Mouse (Mus musculus): ENCODE data around the gene Sntg2. TPM values are rescaled to one million over a fixed set of nuclear protein-coding genes. Genes with fewer than 3 reads are reported as not detected.

Sntg2 gene
- total and polyA plus RNA-seq, 3 experiments, result 0.29 to 0.55 (median 0.48) TPM

GRCm38 (mm10) chr12:30313021-30313420 lies 60.2 kb downstream of the Sntg2 start:
- Histone ChIP-seq H3K79me2 (replicated peaks; ENCODE audit: control insufficient read depth, insufficient read depth, low read length) (no peaks in the 10 kb centered on the region), H3K27ac (no peak overlapping the region), H3K4me3 (no peak overlapping the region), H3K9ac (ENCODE audit: low read depth, low read length) (no peak overlapping the region), H3K4me1 (ENCODE audit: control insufficient read depth, insufficient read depth, low read length) (no peaks in the 10 kb centered on the region), H3K27me3 (ENCODE audit: control insufficient read depth, insufficient read depth, low read length) (no peaks in the 10 kb centered on the region), H3K36me3 (ENCODE audit: control insufficient read depth, insufficient read depth, low read length) (no peaks in the 10 kb centered on the region)
- TF ChIP-seq POLR2A (IDR thresholded peaks at IDR 0.05; ENCODE audit: insufficient read depth, low read depth, low read length) (no peak), EP300 (IDR thresholded peaks at IDR 0.05; ENCODE audit: insufficient read depth, low read depth, low read length) (no peak), CTCF (IDR thresholded peaks at IDR 0.05) (no peak)
- intact Hi-C loops (cut with DNase I), result no loop called here
- DNase-seq, result no peak

- no peak overlapping the region for H3K9ac ChIP-seq (ENCODE audit: low read depth, low read length)
- no peaks in the 10 kb centered on the region for H3K79me2 ChIP-seq (replicated peaks; ENCODE audit: control insufficient read depth, insufficient read depth, low read length)
- H3K4me3 ChIP-seq, result no peak overlapping the region
- intact Hi-C loops (cut with DNase I), result no loop called here
- 34% methylated on average over 5 of the region's 5 CpGs for WGBS
- DNase-seq, result no peak
- H3K36me3 ChIP-seq (ENCODE audit: control insufficient read depth, insufficient read depth, low read length), result no peaks in the 10 kb centered on the region
- no peaks in the 10 kb centered on the region for H3K4me1 ChIP-seq (ENCODE audit: control insufficient read depth, insufficient read depth, low read length)
- no peaks in the 10 kb centered on the region for H3K27me3 ChIP-seq (ENCODE audit: control insufficient read depth, insufficient read depth, low read length)
- TF ChIP-seq CTCF (IDR thresholded peaks at IDR 0.05), result no peak
- TF ChIP-seq EP300 (IDR thresholded peaks at IDR 0.05; ENCODE audit: insufficient read depth, low read depth, low read length), result no peak
- no peak for TF ChIP-seq POLR2A (IDR thresholded peaks at IDR 0.05; ENCODE audit: insufficient read depth, low read depth, low read length)
- H3K27ac ChIP-seq, result no peak overlapping the region
Observed at GRCm38 (mm10) chr12:30308197-30308939, 64.8 kb downstream of the Sntg2 start.

DNA sequence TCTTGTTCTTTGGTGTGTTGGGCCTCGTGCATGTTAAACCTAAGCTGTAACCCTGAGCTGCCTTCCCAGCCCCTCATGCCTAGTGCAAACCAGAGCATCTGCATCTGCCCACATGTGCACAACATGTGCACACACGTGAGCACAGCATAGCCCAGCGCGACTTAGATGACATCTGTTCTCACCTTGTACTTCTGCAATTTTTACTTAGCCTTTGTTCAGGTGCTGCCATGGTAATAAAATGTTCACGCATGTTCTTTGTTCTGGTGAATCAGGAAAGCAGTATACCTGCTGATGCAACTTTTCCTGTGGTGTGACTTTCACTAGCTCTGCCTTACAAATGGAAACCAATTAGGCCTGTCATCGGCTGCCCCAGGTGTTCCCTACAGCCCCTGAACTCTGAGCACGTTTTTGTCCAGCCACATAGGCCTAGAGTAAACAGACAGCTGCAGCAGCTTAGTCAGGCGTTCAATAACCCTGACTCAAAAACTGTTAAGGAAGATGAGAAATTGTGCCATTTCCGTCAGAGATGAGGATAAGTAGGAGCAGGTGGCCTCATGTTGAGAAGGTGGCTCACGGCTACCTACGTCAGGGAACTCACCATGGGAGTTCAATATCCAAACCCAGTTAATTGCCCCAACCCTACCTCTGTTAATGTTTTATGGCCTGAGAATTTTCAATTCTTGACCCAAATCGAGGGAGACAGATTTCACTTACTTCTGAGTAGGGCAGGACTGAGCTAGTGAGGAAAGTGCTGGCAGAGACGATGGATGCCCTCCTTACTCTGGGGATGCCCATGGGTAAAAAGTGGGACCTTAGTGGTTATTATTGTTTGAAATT lies 80.2 kb downstream of the Sntg2 start:
- no peak for DNase-seq
- no peaks in the 10 kb centered on the region for H3K4me1 ChIP-seq (ENCODE audit: control insufficient read depth, insufficient read depth, low read length)
- H3K4me3 ChIP-seq, result no peak overlapping the region
- H3K36me3 ChIP-seq (ENCODE audit: control insufficient read depth, insufficient read depth, low read length), result no peaks in the 10 kb centered on the region
- no peaks in the 10 kb centered on the region for H3K79me2 ChIP-seq (replicated peaks; ENCODE audit: control insufficient read depth, insufficient read depth, low read length)
- TF ChIP-seq CTCF (IDR thresholded peaks at IDR 0.05) (no peak), POLR2A (IDR thresholded peaks at IDR 0.05; ENCODE audit: insufficient read depth, low read depth, low read length) (no peak), EP300 (IDR thresholded peaks at IDR 0.05; ENCODE audit: insufficient read depth, low read depth, low read length) (no peak)
- H3K27ac ChIP-seq, result no peak overlapping the region
- 86% methylated on average over 13 of the region's 13 CpGs for WGBS
- no peak overlapping the region for H3K9ac ChIP-seq (ENCODE audit: low read depth, low read length)
- no peaks in the 10 kb centered on the region for H3K27me3 ChIP-seq (ENCODE audit: control insufficient read depth, insufficient read depth, low read length)
- intact Hi-C loops (cut with DNase I), result no loop called here

DNA sequence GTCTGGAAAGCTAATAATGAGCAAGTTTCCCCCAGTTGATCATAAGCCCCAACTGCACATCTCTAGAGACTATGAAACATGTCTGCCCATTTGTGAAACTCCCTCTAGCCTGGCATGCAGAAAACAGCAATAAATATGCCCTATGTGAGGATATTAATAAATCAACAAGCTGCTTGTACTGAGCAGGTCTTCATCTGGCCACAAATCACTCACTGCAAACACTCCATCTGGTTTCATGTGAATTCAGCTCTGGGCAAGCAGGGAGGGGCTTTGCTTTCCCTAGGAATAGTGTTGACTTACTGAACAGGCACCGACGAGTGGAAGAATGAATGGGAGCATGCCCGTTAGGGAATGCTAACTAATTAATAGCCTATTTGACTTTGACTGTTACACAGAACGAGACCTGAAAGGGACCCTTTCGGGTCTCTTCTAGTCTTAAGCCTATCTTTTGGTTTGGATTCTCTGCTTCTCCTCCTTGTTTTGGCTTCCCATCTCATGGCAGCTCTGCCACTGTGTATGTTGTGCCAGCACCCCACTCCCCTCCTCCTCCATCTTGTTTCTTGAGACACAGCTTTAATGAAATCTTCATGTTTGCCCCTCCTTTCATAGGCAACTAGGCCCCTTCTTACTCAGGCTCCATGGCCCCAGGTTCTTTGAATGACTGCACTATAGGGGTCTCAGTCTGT lies 86.1 kb downstream of the Sntg2 start:
- no peak overlapping the region for H3K9ac ChIP-seq (ENCODE audit: low read depth, low read length)
- 82% methylated on average over 5 of the region's 5 CpGs for WGBS
- H3K4me1 ChIP-seq (ENCODE audit: control insufficient read depth, insufficient read depth, low read length), result no peaks in the 10 kb centered on the region
- DNase-seq, result no peak
- no peaks in the 10 kb centered on the region for H3K79me2 ChIP-seq (replicated peaks; ENCODE audit: control insufficient read depth, insufficient read depth, low read length)
- intact Hi-C loops (cut with DNase I), result no loop called here
- H3K27me3 ChIP-seq (ENCODE audit: control insufficient read depth, insufficient read depth, low read length), result no peaks in the 10 kb centered on the region
- no peaks in the 10 kb centered on the region for H3K36me3 ChIP-seq (ENCODE audit: control insufficient read depth, insufficient read depth, low read length)
- no peak overlapping the region for H3K27ac ChIP-seq
- no peak for TF ChIP-seq EP300 (IDR thresholded peaks at IDR 0.05; ENCODE audit: insufficient read depth, low read depth, low read length)
- no peak for TF ChIP-seq POLR2A (IDR thresholded peaks at IDR 0.05; ENCODE audit: insufficient read depth, low read depth, low read length)
- TF ChIP-seq CTCF (IDR thresholded peaks at IDR 0.05), result no peak
- no peak overlapping the region for H3K4me3 ChIP-seq

DNA sequence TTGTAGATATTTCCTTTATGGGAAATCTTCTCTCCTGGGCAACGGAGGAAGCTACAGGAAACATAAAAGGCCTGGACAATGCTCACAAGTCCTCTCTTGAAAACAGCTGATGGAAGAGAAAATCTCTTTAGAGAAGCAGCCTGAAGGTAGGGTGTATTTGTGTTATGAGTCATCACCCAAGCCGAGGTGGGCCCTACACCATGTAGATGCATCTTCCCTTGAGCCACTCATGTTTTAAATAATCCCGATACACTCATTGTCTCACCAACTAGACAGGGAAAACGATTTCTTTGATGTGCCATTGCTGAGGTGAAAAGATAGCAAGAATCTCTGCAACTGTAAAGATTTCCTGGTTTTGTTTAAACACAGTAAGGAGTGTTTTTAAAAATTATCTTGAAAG lies 89.4 kb downstream of the Sntg2 start:
- Histone ChIP-seq H3K4me3 (no peak overlapping the region), H3K27me3 (ENCODE audit: control insufficient read depth, insufficient read depth, low read length) (no peaks in the 10 kb centered on the region), H3K27ac (no peak overlapping the region), H3K4me1 (ENCODE audit: control insufficient read depth, insufficient read depth, low read length) (no peaks in the 10 kb centered on the region), H3K9ac (ENCODE audit: low read depth, low read length) (no peak overlapping the region), H3K36me3 (ENCODE audit: control insufficient read depth, insufficient read depth, low read length) (no peaks in the 10 kb centered on the region), H3K79me2 (replicated peaks; ENCODE audit: control insufficient read depth, insufficient read depth, low read length) (no peaks in the 10 kb centered on the region)
- DNase-seq, result no peak
- TF ChIP-seq EP300 (IDR thresholded peaks at IDR 0.05; ENCODE audit: insufficient read depth, low read depth, low read length) (no peak), POLR2A (IDR thresholded peaks at IDR 0.05; ENCODE audit: insufficient read depth, low read depth, low read length) (no peak), CTCF (IDR thresholded peaks at IDR 0.05) (no peak)
- WGBS, result 63% methylated on average over 4 of the region's 4 CpGs
- intact Hi-C loops (cut with DNase I), result no loop called here

All from heart, adult 2 months (tissue).